Mouse (Mus musculus) cerebellum, adult 11-12 months (tissue): Measurements from ENCODE around the gene Zfp507.

Experiments used
- DNase-seq: peaks from one replicate; pipeline ENCODE4 v3.0.0; 2022

Gene Zfp507

GRCm38 (mm10) chr7:35802906-35803595 lies at the start of gene Zfp507:
Zfp507 (minus strand) TSS chr7:35803003.
- peak; percentile 87 for DNase-seq

GRCm38 (mm10) chr7:35850426-35850825 lies 47.6 kb upstream of the Zfp507 start:
- no peak for DNase-seq

GRCm38 (mm10) chr7:35848526-35848925 lies 45.7 kb upstream of the Zfp507 start:
- DNase-seq = no peak

GRCm38 (mm10) chr7:35840504-35840903 lies 37.7 kb upstream of the Zfp507 start:
- DNase-seq = no peak

- no peak for DNase-seq
Measured at GRCm38 (mm10) chr7:35836851-35837250, 34.0 kb upstream of the Zfp507 start.

DNA sequence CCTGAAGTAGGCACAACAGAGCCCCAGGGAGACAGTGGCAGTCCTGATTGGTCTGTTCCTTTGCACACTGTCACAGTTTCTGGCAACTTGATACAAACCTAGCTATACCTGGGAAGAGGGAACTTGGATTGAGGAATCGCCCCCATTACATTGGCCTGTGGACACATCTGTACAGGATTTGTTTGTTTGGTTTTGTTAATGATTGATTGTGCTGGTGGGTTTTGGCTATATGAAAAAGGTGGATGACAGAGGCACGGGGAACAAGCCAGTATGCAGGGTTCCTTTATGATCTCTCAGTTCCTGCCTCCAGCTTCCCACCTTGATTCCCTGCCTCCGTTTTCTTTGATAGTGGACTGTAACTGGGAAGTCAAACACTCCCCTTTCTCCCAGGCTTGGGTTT lies 33.6 kb upstream of the Zfp507 start:
- no peak for DNase-seq

- DNase-seq = no peak
Measured at GRCm38 (mm10) chr7:35830119-35830518, 27.3 kb upstream of the Zfp507 start.

GRCm38 (mm10) chr7:35823906-35824305 lies 21.1 kb upstream of the Zfp507 start:
- no peak for DNase-seq

- DNase-seq = no peak
Measured at GRCm38 (mm10) chr7:35822320-35822719, 19.5 kb upstream of the Zfp507 start.

DNA sequence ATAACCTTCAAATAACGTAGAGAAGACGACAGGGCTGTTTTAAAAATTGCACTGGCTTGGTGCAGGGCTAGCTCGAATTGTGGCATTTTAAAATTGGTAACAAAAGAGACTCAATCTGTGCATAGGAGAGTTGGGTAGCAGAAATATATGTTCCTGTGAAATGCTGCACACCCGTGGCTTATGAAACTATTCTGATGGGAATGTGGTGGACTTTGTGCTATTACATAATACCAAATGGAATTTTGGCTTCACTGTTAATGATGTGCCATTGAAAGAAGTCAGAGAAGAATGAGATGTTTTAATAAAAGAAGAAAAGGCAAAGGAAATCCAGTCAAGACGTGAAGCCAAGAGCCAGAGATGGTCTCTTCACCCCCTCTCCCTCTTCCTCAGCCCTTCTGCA lies 18.6 kb upstream of the Zfp507 start:
- no peak for DNase-seq

- no peak for DNase-seq
Measured at GRCm38 (mm10) chr7:35819486-35819885, 16.7 kb upstream of the Zfp507 start.

DNA sequence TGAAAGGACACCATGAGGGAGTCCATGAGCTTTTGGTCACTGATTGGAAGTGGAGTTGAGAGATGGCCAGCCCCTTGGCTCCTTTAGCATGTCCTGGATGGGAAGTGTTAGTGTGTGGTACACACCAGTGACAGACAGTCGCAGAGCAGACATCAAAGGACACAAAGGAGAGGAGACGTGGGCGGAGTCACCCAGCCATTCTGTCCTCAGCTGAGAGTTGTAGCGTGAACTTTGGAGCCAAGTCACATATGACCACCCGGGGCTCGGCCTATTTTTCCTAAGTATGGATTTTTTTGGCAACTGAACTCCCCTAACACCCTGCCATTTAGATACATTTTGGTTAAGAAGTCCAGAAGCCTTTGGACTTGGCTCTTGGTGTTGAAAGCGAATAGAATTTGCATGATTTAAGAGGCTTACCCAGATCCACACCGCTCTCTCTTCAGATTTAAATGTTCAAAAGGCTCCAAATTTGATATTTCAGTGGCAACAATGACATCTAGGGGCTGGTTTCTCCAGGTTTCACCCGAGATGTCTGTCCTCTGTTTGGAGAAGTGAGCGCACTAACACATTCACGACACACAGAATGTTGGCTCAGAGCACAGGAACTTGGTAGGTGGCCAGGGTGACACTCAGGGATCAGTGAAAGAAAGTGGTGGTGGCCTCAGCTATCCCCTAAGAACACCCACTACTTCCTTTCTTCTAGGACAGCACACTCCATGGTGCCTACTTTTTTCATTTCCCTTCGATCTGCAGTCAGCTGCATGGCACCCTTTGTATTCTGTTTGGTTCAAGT lies 12.2 kb upstream of the Zfp507 start:
- DNase-seq = no peak

- DNase-seq = no peak
Measured at GRCm38 (mm10) chr7:35813306-35813705, 10.5 kb upstream of the Zfp507 start.

DNA sequence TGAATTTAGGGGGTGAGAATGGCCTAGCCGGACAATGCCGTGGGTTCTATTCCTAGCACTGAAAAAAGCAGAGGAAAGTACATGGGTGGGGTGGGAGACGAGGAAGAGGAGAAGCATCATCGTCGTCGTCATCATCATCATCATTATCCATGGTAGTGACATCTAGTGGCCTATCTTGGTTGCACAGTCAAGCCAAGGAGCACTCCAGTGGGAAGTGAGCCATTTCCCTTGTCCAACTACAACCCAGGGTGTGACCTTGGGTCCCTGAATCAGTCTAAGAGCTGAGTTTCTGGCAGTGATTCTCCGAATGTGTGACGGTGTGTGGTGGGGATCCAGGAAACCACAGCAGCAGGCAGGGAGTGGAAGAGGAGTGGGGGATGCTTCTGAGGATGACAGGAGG lies 7.9 kb upstream of the Zfp507 start:
- no peak for DNase-seq

DNA sequence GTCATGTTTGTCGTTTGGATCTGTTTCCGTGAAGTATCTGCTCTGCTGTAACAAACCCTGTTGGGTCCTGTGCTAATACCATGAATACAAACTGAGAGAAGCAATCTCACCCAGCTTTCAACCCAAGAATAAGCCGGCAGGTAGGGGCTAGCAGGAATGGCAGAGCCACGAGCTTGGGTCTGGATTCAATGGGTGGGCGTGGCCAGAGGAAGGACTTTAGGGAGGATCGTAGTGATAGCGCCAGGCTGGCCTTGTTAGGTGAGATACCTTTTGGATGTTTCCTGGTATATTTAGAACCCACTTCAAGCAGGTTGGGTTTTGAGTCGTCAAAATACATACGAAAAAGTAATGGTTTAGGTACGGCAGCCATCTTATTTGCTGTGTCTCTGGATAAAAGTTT lies 1.4 kb upstream of the Zfp507 start:
- DNase-seq = no peak

- no peak for DNase-seq
Measured at GRCm38 (mm10) chr7:35802201-35802905, 450 bp downstream of the Zfp507 start.

DNA sequence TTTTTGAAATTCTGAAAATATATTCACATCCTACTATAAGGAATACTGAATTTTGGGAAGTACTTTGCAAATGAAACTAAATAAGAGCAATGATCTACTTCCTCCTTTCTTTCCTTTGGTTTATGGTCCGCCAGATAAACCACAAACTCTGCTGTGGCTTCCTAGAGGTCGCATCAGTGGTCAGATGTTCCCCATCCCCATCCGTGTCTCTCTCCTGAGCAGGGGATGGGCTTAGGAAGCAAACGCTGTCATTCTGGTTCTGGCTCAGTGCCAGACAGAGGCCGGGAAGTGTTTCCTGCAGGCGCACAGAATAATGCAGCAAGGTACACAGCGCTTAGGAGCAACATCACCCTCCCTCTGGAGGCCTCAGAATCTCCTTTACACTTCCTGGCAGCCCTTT lies 6.7 kb downstream of the Zfp507 start:
- DNase-seq = no peak

GRCm38 (mm10) chr7:35794145-35794664 lies 8.6 kb downstream of the Zfp507 start:
- no peak for DNase-seq

GRCm38 (mm10) chr7:35792150-35792848 lies 10.5 kb downstream of the Zfp507 start:
- DNase-seq = no peak

- DNase-seq = no peak
Measured at GRCm38 (mm10) chr7:35790926-35791325, 11.9 kb downstream of the Zfp507 start.

GRCm38 (mm10) chr7:35790201-35790600 lies 12.6 kb downstream of the Zfp507 start:
- DNase-seq = no peak

DNA sequence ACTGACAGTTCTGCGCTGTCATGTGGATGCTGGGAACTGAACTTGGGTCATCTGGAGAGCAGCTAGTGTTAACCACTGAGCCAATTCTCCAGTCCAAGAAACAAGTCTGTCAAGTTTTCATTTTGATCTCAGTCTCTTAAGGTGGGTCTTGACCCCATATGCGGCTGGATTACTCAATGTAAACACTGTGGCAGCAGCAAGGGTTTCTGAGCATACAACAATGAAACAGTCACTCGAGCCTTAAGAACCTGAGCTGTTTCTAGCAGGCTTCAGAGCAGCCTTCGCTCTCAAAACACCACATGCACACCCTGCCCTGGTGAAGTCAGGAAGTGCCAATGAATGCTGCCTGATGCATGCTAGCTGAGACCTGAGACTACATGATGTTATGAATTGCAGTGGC lies 17.2 kb downstream of the Zfp507 start:
- DNase-seq = no peak

- DNase-seq = no peak
Measured at GRCm38 (mm10) chr7:35782252-35782651, 20.6 kb downstream of the Zfp507 start.
